Mouse (Mus musculus): Measurements from ENCODE around the gene Ucp2.
"Not testable (repeated sequence)": the region's sequence is repeated elsewhere in the genome, so short reads cannot be mapped to it uniquely, and the experiment has no call there.

The Ucp2 gene

DNA sequence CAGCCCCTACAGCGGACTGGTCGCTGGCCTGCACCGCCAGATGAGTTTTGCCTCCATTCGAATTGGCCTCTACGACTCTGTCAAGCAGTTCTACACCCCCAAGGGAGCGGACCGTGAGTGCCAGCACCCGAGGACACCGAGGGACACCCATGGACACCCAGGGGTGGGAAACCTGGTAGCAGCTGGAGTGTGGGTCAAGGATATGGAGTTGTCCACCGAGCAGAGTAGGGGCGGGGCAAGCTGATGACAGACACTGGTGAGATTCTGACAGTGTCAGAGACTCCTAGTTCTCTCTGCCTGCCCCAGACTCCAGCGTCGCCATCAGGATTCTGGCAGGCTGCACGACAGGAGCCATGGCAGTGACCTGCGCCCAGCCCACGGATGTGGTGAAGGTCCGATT lies 13.0 kb upstream of the Ucp2 start:
- DNase-seq, result no peak

DNA sequence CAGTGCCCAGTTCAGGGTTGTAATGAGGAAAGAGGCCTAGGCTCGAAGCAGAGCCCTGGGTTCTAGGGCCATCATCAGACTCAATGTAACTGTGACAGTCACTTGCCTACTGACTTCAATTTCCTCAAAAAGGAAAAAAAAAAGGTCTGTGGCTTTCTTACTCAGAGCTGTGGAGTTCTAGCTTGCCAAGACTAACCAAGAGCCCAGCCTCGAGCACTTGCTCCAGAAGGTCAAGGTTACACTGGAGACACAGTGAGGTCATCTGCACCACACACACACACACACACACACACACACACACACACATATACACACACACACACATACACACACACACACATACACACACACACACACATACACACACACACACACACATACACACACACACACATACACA lies 11.1 kb upstream of the Ucp2 start:
- DNase-seq, result not testable (repeated sequence)

DNA sequence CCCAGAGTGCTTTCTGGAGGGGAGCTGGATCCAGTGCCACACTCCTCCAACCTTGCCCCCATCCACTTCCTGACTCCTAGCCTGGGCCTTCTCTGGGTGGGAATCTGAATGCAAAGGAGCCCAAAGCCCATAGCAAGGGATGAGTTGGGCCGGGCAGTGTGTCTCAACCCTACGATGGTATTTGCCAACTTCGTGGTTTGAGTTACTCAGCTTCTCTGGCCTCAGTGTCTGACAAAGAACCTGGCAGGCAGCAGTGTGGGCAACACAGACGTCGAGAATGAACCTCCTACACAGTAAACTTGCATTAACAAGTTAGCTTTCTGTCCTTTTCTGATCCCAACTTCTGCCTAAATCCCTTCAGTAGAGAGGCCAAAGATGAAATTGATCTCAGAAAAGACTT lies 8.6 kb upstream of the Ucp2 start:
- DNase-seq, result peak in 1 of 2 experiments; percentile 45

DNA sequence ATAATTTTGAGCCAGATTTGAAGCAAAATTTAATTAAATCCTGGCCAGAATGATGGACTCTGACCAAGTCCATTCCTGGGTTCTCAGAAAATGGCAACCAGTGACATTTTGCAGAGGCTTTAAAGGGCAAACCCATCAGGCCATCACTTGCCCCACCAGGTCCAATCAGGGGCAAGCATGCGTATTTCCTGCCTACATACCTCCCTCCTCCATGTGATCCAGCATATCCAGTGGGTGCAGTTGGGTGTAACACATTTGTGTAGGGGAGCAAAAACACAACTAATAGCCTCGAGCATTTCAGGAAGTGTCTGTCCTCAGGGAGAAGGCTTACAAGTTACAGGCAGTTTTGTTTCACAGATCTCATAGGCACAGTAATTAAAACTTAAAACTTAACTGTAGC lies 5.8 kb upstream of the Ucp2 start:
- DNase-seq, result no peak

DNA sequence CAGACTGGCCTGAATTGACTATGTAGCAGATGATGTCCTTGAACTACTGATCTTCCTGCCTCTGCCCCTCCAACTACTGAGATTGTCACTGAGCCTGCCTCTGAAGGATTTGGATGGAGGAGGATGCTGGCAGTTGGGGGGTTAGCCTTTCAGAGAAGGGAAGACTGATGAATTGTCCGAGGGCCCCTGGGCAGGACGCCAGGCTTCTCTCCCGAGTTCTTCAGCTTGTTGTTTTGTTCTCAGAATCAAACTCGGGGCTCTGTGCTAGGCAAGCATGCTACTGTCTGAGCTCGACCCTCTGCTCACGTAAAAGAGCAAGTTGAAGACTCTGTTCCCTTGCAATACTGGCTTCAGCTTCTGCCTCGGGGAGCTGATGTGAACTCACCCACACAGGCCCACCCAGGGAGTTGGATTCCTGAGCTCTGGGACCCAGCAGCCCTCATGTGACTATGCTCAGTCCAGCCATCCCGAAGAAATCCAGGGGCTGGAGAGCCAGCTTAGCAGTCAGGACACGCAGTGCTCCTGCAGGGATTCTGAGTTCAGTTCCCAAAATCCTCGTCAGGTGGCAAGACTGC lies 4.6 kb upstream of the Ucp2 start:
- DNase-seq, result peak in 1 of 2 experiments; percentile 52

DNA sequence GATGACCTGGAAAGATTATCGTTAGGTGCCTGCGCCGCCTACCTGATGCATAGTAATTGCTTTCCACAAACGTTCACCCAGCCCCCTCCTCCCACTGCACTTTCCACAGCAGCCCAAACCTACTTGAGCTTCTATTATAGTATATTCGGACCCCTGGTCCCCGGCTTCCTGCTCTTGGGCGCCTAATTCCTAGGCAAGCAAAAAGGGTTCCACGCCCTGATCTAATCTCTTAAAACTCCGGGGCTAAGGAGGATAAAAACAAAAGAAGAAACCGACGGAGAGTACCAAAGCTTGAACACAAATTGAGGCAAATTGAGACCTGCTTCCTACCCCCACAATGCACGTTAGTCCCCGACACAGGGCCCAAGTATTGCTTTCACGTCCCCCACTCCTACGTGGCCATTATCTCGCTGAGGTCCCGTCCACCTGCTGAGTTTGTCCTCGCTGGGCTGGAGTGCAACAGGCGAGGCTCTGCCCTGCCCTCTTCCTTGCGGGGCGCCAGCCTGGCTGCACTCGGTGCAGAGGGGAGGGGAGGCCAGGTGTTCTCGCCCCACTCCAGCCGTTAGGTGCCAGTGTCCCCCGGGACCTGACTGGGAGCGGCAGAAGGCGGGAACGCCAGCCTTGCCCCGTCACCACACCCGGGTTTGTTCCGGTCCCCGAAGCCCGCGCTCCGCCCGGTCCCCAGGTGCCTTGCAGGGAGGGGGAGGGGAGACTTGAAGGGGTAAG lies 583 bp upstream of the Ucp2 start:
- peak; percentile 47 to 86 for DNase-seq

DNA sequence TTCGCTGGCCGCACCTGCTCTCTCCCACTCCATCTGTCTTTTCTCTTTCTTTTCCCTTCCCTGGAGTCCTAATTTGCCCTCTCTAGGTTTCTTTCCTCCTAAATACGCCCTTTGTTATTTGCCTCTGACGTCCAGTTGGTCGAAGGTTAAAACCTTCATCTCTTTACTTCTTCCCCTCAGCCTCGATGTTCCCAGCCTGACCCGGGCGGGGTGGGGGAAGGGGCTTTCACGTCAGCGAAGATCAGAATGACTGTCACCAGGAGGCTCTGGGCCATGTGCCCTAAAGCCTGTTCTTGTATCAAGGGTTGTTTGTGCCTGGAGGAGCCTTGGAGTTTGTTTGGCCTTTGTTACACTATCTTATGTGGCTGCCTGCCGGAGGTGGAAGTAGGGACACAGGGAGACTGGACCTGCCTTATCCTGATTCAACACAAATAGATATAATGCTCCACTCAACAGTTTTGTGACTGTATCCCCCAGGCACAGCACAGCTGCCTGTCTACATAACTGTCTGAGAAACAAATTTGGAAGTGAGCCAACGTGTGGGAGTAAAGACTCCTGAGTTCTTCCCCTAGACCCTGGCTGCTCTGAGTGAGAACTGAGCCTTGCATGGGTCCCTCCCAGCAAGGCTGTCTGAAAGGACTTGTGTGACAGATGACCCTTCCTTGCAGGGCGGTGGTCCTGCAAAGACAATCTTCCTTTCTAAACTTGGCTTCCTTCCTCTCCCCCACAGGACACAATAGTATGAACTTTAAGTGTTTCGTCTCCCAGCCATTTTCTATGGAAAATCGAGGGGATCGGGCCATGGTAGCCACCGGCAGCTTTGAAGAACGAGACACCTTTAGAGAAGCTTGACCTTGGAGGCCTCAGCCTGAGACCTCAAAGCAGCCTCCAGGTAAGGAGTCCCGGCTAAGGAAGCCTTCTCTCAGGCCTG lies 612 bp downstream of the Ucp2 start:
- DNase-seq, result peak; percentile 50 to 63

DNA sequence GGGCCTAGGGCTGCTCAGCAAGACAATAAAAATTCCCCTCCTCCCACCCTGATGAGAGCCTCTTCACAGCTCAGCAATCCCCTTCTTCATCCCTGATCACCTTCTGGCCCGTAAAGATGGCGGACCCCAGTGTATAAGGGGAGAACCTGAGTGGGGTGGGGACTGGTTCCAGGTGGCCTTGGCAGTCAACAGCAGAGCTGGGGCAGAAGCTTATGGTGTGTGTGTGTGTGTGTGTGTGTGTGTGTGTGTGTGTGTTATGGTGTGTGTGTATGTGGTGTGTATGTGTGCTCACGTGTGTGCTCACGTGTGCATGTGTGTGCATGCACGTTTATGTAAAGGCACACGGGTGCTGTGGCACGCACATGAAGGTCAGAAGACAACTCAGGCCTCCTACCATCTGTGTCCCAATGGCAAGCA lies 1.3 kb downstream of the Ucp2 start:
- no peak for DNase-seq

DNA sequence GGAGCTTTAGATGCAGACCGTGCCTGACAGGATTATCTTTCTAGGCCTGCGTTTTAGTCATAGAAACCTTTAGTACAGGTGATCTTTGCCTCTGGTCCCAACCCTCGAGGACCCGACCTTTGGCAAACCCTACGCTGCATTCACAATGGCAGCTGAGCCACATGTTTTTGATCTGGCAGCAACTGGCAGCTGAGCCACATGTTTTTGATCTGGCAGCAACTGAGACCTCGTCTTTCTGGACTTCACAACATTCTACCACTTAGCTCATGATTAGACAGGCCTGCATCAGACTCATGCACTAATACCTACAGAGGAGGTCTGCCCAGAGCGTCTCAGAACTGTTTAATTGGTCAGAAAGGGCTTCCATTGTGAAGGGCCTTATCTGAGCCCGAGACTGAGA lies 1.9 kb downstream of the Ucp2 start:
- no peak for DNase-seq

DNA sequence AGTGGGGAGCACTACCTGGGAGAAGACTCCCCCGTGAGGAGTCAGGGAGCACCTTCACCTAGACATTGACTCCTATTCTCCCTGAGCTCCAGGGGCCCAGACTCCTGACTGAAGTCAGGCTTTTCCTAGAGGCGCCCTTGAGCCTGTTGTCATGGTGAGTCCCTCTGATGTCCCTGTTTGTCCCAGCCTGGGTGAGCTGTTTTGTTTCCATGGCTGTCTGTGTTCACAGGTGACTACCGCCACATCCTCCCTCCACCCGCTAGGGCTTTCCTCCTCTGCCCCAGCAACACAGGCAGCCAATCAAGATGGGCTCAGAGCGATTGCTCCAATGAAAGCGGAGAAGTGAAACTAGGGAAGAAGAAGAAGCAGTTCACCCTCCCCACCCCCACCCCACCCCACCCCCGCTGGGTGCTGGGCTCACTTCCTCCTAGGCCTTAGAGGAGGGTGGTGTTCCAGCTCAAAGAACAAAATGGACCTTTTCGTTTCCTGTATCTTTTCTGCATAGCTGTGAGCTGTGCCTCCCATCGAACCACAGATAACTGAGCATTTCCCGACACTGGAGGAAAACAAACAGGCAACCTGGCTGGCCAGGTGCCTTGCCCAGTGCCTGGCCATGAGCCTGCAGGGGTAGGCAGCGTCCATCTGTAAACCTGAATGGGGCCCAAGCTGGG lies 2.6 kb downstream of the Ucp2 start:
- peak; percentile 86 to 89 for DNase-seq

DNA sequence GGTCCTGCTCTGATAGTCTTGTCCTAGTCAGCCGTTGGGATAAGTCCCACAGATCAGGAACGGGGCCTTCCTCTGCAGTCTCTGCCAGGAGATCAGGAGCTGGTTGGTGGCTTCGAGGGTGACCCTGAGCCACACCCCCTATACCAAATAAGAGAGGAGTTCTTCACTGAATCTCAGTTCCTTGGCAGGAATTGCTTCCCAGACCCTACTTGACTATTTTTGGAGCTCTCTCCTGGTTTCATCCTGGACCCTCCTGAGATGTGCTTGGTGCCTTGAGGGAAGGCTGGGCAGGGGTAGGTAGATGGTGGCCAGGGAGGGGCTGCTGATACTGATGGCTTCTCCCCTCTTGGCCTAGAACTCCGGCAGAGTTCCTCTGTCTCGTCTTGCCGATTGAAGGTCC lies 3.2 kb downstream of the Ucp2 start:
- DNase-seq, result no peak

DNA sequence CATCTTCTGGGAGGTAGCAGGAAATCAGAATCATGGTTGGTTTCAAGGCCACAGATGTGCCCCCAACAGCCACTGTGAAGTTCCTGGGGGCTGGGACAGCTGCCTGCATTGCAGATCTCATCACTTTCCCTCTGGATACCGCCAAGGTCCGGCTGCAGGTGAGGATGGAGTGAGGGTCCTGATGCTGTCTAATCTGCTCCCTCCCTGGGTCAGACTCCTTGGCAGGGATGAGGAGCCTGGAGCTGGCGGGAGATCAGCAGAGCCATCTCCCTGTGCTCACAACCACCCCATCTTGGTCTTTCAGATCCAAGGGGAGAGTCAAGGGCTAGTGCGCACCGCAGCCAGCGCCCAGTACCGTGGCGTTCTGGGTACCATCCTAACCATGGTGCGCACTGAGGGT lies 3.7 kb downstream of the Ucp2 start:
- DNase-seq, result no peak

DNA sequence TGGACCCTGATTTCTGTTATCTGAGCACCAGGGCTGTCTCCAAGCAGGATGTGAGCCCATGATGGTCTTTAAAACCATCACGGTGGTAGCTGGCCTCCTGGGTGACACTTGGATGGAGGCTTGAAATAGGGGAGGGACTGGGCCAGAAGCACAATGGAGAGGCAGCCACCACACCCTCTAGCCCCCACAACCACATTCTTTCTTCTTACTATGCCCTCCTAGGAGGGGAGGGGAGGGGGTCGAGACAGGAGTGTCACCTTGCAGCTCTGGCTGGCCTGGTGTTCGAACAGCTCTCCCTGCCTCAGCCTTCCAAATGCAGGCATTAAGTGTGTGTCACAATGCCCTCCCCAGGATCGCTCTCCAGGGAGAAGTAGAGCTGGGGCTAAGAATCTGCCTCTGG lies 4.3 kb downstream of the Ucp2 start:
- no peak for DNase-seq

DNA sequence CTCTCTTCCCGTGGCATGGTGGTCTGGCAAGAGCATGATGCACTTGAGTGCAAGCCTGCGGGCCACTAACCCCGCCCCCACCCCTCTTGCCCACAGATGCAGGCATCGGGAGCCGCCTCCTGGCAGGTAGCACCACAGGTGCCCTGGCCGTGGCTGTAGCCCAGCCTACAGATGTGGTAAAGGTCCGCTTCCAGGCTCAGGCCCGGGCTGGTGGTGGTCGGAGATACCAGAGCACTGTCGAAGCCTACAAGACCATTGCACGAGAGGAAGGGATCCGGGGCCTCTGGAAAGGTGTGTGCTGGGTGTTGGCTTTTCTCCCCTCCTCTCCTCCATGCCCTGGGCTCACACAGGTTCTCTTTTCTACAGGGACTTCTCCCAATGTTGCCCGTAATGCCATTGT lies 4.8 kb downstream of the Ucp2 start:
- DNase-seq, result no peak

DNA sequence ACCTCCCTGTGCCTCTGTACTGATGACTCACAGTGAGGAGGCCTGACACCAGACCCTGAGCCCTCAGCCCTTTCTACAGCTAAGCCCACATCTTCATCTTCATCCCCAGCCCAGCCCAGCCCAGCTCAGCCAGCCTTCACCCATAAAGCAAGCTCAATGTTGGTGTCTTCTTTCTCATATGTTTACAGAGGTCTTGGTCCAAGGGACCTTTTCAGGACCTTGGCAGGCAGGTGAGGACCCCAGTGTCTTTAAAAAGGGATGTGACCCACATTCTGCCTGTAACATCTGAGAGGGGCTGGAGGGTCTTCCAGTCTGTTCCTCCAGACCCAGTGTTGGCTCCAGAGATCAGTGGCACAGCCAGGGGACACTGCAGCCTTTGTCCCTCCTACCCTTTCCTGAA lies 6.3 kb downstream of the Ucp2 start:
- no peak for DNase-seq

DNA sequence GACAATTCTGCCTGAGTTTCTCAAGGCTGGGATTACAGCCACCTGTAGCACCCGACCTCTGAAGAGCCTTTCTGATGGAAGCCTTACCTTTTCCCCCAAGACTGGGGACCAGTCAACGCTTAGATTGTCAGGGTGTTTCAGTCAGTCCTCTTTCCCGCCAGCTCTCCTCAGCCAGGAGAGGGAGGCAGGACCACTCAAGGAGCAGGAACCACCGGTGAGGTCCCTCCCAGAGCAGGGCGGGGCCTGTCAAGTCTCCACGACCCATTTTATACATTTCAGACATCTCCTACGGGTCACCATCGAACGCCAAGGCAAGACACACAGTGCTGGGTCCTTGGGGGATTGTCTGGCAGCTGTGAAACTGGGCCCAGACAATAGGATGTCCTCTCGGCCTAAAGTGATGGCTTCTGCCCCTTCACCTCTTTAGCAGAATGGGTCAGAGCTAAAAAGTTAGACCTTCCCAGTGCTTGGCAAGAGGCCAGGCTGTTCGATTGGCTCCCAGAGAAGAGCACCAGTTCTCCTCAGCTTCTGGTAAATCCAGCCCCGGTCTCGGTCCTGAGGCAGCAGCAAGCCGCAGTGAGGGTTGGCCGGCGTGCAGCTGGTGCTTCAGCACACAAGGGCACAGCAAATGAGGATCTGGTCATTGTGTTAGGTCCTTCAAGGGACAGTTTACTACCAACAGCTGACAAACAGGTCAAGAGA lies 7.3 kb downstream of the Ucp2 start:
- DNase-seq, result no peak

DNA sequence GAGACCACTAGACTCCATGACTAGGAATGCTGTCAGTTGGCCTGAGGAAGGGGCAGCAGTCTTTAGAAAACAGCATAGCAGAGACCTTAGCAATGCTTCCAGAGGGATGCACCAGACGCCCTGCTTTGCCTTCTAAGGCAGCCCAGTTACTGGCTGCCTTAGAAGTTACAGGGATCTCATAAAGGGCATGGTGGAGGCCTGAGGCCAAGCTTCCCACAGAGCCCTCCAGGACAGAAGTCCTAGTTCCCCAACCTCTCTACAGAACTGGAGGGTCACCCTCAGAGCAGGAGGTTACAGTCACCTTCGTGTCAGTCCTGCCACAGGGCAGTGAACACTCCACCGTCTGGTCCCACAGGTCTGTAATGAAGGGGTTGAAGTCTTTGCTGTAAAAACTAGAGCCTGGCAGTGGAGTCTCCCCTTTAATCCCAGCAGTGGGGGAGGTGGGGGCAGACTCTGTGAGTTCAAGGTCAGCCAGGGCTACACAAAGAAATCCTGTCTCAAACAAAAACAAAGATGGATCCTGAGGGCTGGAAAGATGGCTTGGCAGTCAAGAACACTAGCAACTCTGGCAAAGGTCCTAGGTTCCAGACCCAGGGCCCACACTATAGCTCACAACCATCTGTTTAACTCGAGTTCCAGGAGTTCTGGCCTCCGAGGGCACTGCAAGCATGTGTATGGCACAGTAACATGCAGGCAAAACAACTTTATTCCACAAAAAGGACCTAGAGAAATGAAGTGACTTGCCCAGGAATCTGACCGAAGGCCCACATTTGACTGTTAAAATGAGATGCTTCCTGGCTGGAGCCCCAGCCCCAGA lies 8.1 kb downstream of the Ucp2 start:
- DNase-seq, result no peak

DNA sequence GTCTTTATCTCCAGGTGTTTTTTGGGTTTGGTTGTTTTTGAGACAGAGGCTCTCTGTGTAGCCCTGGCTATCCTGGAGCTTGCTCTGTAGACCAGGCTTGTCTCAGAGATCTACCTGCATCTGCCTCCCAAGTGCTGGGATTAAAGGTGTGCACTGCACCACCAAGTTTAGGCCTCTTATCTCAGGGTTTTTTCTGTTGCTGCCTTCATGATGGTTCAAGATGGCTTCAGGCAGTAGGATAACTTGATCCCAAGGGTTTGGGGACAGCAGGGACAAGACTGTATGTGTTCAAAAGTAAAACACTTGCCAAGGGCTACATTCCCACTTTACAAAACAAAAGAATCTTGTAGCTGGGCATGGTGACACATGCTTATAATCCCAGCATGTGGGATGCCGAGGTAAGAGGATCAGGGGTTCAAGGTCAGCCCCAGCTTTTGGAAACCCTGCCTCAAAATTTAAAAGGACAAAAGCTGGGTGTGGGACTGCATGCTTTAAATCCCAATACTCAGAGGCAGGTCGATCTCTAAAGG lies 8.8 kb downstream of the Ucp2 start:
- no peak for DNase-seq

DNA sequence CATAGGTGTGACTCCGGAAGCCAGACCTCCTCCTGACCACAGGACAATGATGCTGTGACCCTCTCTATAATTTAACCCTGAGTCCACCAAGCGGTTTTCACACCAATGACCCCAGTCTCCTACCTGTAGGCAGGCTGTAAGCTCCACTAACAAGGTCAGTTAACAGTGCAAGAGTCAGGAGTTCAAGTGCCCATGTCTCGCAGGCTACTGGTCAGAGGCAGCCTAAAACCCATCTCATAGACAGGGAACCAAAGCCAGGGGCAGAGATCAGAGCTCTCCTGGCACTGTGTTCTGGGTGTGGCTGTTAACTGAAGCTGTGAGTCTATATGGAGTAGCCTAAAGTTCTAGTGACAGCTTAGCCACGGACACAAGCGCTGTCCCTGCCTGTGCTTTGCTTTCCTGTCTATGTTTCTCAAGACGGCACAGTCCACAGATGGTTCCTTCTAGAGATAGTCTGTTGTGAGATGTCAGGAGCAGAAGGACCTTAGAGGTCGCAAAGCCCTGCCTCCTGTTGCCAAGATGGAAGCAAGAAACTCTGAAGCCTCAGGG lies 9.3 kb downstream of the Ucp2 start:
- no peak for DNase-seq

DNA sequence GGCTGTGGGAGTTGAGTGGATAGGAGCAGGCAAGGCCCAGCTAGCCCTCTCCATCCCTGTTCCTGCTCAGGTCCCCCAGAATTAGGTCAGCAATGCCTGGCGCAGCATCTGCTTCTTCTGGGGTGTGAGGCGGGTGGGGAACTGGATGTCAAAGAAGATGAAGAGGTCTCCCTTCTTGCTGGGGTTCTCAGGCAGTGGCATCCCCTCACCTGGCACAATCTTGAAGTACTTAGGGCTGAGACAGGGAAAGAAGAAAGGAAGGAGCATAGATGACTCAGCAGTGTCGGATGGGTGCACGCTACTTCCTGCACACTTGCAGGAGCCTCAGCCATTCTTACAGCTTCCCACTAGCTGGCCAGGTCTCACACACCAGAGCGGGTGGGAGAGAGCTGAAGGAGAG lies 9.9 kb downstream of the Ucp2 start:
- DNase-seq, result no peak
